Mouse (Mus musculus) left cerebral cortex, adult 8-10 months (tissue): ENCODE data around the gene Clip3. TPM values are rescaled to one million over a fixed set of nuclear protein-coding genes. Genes with fewer than 3 reads are reported as not detected.
A peak's percentile ranks its signal among the peaks of the same experiment; 100 is the strongest.

Source experiments
- DNase-seq, 2 experiments: peaks; one replicate each; pipeline ENCODE4 v3.0.0; 2022; ENCODE audit warnings: low spot score in 2 of 2
- total RNA-seq, 4 experiments: library from RNA; stranded (reverse); gene quantifications; 2 replicates each; pipeline ENCODE4 v1.2.4; 2022

Clip3 gene
- total RNA-seq, 4 experiments from 2014 or later: 377 to 471 (median 424) TPM

- DNase-seq: peak in 1 of 2 experiments; percentile 77
These were observed 32.9 kb downstream of the Clip3 start for GRCm38 (mm10) chr7:30324300-30324944.

GRCm38 (mm10) chr7:30325364-30325763 is 33.8 kb downstream of the Clip3 start:
- DNase-seq: no peak

GRCm38 (mm10) chr7:30326427-30326826 is 34.9 kb downstream of the Clip3 start:
- DNase-seq: no peak

GRCm38 (mm10) chr7:30327140-30327539 is 35.6 kb downstream of the Clip3 start:
- DNase-seq: no peak

- no peak for DNase-seq
These were observed 36.9 kb downstream of the Clip3 start for GRCm38 (mm10) chr7:30328379-30328778.

- DNase-seq: peak; percentile 63 to 94
These were observed 40.4 kb downstream of the Clip3 start for GRCm38 (mm10) chr7:30331887-30332286.

GRCm38 (mm10) chr7:30332622-30333259 is 41.2 kb downstream of the Clip3 start:
- DNase-seq: no peak

- DNase-seq: peak in 1 of 2 experiments; percentile 86
These were observed 41.9 kb downstream of the Clip3 start for GRCm38 (mm10) chr7:30333436-30333835.

- DNase-seq: no peak
These were observed 43.0 kb downstream of the Clip3 start for GRCm38 (mm10) chr7:30334563-30334962.

- peak in 1 of 2 experiments; percentile 50 for DNase-seq
These were observed 44.2 kb downstream of the Clip3 start for GRCm38 (mm10) chr7:30335688-30336087.

- peak; percentile 78 to 83 for DNase-seq
These were observed 44.9 kb downstream of the Clip3 start for GRCm38 (mm10) chr7:30336384-30336783.

GRCm38 (mm10) chr7:30339432-30340109 is 48.0 kb downstream of the Clip3 start:
- no peak for DNase-seq

- DNase-seq: no peak
These were observed 55.3 kb downstream of the Clip3 start for GRCm38 (mm10) chr7:30346635-30347379.

GRCm38 (mm10) chr7:30347828-30348227 is 56.3 kb downstream of the Clip3 start:
- DNase-seq: peak; percentile 64 to 90

GRCm38 (mm10) chr7:30353279-30353822 is 61.8 kb downstream of the Clip3 start:
- peak in 1 of 2 experiments; percentile 61 for DNase-seq

GRCm38 (mm10) chr7:30354059-30354458 is 62.5 kb downstream of the Clip3 start:
- DNase-seq: no peak

Other genes starting within 250 kb of the Clip3 start
- gene Zfp14, start 240.3 kb upstream of the Clip3 start, total RNA-seq: 10 to 100 TPM in 2 of 4 experiments, 1 to 10 TPM in 2; 7.5 to 10.8 (median 9.9) TPM
- 1 to 10 TPM; 5.7 to 6.5 (median 5.7) TPM for gene Zfp82, start 218.8 kb upstream of the Clip3 start, total RNA-seq
- under 1 TPM in 1 of 4 experiments, not detected in 3; 0.58 TPM for gene Gm26920, start 201.3 kb upstream of the Clip3 start, total RNA-seq
- gene Zfp566, start 201.2 kb upstream of the Clip3 start, total RNA-seq: 10 to 100 TPM in 2 of 4 experiments, 1 to 10 TPM in 2; 9.3 to 11.2 (median 10.4) TPM
- gene Zfp260, start 197.0 kb upstream of the Clip3 start, total RNA-seq: 10 to 100 TPM; 65.7 to 79.1 (median 70.9) TPM
- gene Zfp382, start 169.8 kb upstream of the Clip3 start, total RNA-seq: 10 to 100 TPM; 28.9 to 31.5 (median 30.1) TPM
- 10 to 100 TPM; 45.6 to 47.7 (median 46.7) TPM for gene Zfp146, start 122.0 kb upstream of the Clip3 start, total RNA-seq
- gene Cox7a1, start 107.6 kb upstream of the Clip3 start, total RNA-seq: 1 to 10 TPM; 3.7 to 9.1 (median 5.7) TPM
- gene Capns1, start 92.9 kb upstream of the Clip3 start, total RNA-seq: 100 to 1,000 TPM; 173 to 205 (median 180) TPM
- gene Polr2i, start 59.8 kb upstream of the Clip3 start, total RNA-seq: 10 to 100 TPM; 56.6 to 66.4 (median 60.7) TPM
- gene Tbcb, start 59.5 kb upstream of the Clip3 start, total RNA-seq: 100 to 1,000 TPM; 119 to 124 (median 122) TPM
- not detected for gene Ovol3, start 56.0 kb upstream of the Clip3 start, total RNA-seq
- under 1 TPM; 0.36 to 0.50 (median 0.38) TPM for gene Thap8, start 11.6 kb upstream of the Clip3 start, total RNA-seq
- 1 to 10 TPM; 1.4 to 2.9 (median 1.8) TPM for gene Wdr62, start 11.3 kb upstream of the Clip3 start, total RNA-seq
- gene Alkbh6, start 17.0 kb downstream of the Clip3 start, total RNA-seq: 10 to 100 TPM; 60.6 to 74.5 (median 62.8) TPM
- 10 to 100 TPM in 1 of 4 experiments, 1 to 10 TPM in 3; 7.4 to 10.5 (median 8.8) TPM for gene Syne4, start 23.1 kb downstream of the Clip3 start, total RNA-seq
- under 1 TPM in 3 of 4 experiments, not detected in 1; 0.34 to 0.87 (median 0.48) TPM for gene E130208F15Rik, start 30.0 kb downstream of the Clip3 start, total RNA-seq
- 10 to 100 TPM in 1 of 4 experiments, 1 to 10 TPM in 3; 8.3 to 10.0 (median 9.0) TPM for gene Sdhaf1, start 32.2 kb downstream of the Clip3 start, total RNA-seq
- gene Lrfn3, start 71.0 kb downstream of the Clip3 start, total RNA-seq: 10 to 100 TPM; 29.0 to 31.8 (median 31.0) TPM
- 100 to 1,000 TPM in 2 of 4 experiments, 10 to 100 TPM in 2; 25.2 to 334 (median 134) TPM for gene Tyrobp, start 122.0 kb downstream of the Clip3 start, total RNA-seq
- 1 to 10 TPM in 3 of 4 experiments, not detected in 1; 1.4 to 3.0 (median 2.1) TPM for gene Hcst, start 128.1 kb downstream of the Clip3 start, total RNA-seq
- gene Nfkbid, start 130.0 kb downstream of the Clip3 start, total RNA-seq: 1 to 10 TPM; 2.2 to 4.5 (median 2.8) TPM
- 1,000 to 10,000 TPM; 1,239 to 1,309 (median 1,269) TPM for gene Aplp1, start 153.8 kb downstream of the Clip3 start, total RNA-seq
- 10 to 100 TPM in 1 of 4 experiments, 1 to 10 TPM in 3; 5.5 to 10.2 (median 7.5) TPM for gene Kirrel2, start 166.0 kb downstream of the Clip3 start, total RNA-seq
- gene Nphs1, start 166.6 kb downstream of the Clip3 start, total RNA-seq: under 1 TPM; 0.68 to 0.82 (median 0.75) TPM
- gene Prodh2, start 201.9 kb downstream of the Clip3 start, total RNA-seq: not detected
- 100 to 1,000 TPM; 177 to 184 (median 178) TPM for gene Arhgap33, start 243.3 kb downstream of the Clip3 start, total RNA-seq